Comparison of ENCODE assay signal across 8 mouse cellular contexts in genomic region chr11:97744718-97745330, GRCm38 (mm10). TPM values are rescaled to one million over a fixed set of nuclear protein-coding genes. Genes with fewer than 3 reads are reported as not detected.
A peak's percentile ranks its signal among the peaks of the same experiment; 100 is the strongest.
DNase-seq lines count a peak whose midpoint lies in the region; ATAC-seq and TF ChIP-seq lines count a peak whose summit lies in the region.

No protein-coding gene starts in this region.

- peak overlapping the region; percentile 80 for H3K9ac ChIP-seq in forebrain, embryonic 12.5 days
- peak overlapping the region; percentile 79 for H3K9ac ChIP-seq in heart, postnatal 0 days (replicated peaks; ENCODE audit: low read depth, low read length)
- H3K9ac ChIP-seq in liver, embryonic 16.5 days (ENCODE audit: low read depth, low read length) = peak overlapping the region; percentile 92
- H3K9ac ChIP-seq in neural tube, embryonic 13.5 days = peak overlapping the region; percentile 83

- peak; percentile 46; the same call in 1 of the 2 replicates for TF ChIP-seq POLR2A in testis, adult 2 months (IDR thresholded peaks at IDR 0.05; ENCODE audit: control insufficient read depth, low read depth, low read length)

- no peaks in the 10 kb centered on the region for H3K27me3 ChIP-seq in E14TG2a.4 (ENCODE audit: insufficient read depth, low read length)
- no peaks in the 10 kb centered on the region for H3K27me3 ChIP-seq in forebrain, embryonic 12.5 days
- no peaks in the 10 kb centered on the region for H3K27me3 ChIP-seq in heart, postnatal 0 days (ENCODE audit: control insufficient read depth, insufficient read depth, low read length)
- no peaks in the 10 kb centered on the region for H3K27me3 ChIP-seq in liver, embryonic 16.5 days (ENCODE audit: control insufficient read depth, insufficient read depth, low read depth, low read length)
- H3K27me3 ChIP-seq in neural tube, embryonic 13.5 days = no peaks in the 10 kb centered on the region
- H3K27me3 ChIP-seq in testis, adult 2 months (ENCODE audit: control insufficient read depth, insufficient read depth, low read length) = no peaks in the 10 kb centered on the region

- no peaks in the 10 kb centered on the region for H3K9me3 ChIP-seq in E14TG2a.4 (ENCODE audit: low read length)
- no peaks in the 10 kb centered on the region for H3K9me3 ChIP-seq in forebrain, embryonic 12.5 days
- no peaks in the 10 kb centered on the region for H3K9me3 ChIP-seq in heart, postnatal 0 days (replicated peaks; ENCODE audit: control insufficient read depth, low read length)
- no peaks in the 10 kb centered on the region for H3K9me3 ChIP-seq in liver, embryonic 16.5 days (replicated peaks; ENCODE audit: control insufficient read depth, low read length)
- H3K9me3 ChIP-seq in neural tube, embryonic 13.5 days = no peaks in the 10 kb centered on the region

- H3K4me2 ChIP-seq in forebrain, embryonic 12.5 days = peak overlapping the region; percentile 78
- H3K4me2 ChIP-seq in heart, postnatal 0 days (ENCODE audit: low read depth, low read length) = peak overlapping the region; percentile 99
- H3K4me2 ChIP-seq in liver, embryonic 16.5 days (ENCODE audit: low read depth, low read length) = peak overlapping the region; percentile 98
- H3K4me2 ChIP-seq in neural tube, embryonic 13.5 days = peak overlapping the region; percentile 53

- no peak for TF ChIP-seq CTCF in E14TG2a.4 (conservative IDR thresholded peaks at IDR 0.05; ENCODE audit: low read length)
- no peak for TF ChIP-seq CTCF in heart, postnatal 0 days (IDR thresholded peaks at IDR 0.05; ENCODE audit: low read depth)
- TF ChIP-seq CTCF in testis, adult 2 months (IDR thresholded peaks at IDR 0.05; ENCODE audit: control insufficient read depth, insufficient read depth, insufficient replicate concordance, low read depth, low read length) = no peak

- H3K27ac ChIP-seq in forebrain, embryonic 12.5 days = peak overlapping the region; percentile 92
- H3K27ac ChIP-seq in heart, postnatal 0 days (ENCODE audit: low read depth) = peak overlapping the region; percentile 94
- H3K27ac ChIP-seq in liver, embryonic 16.5 days (ENCODE audit: low read length) = peak overlapping the region; percentile 88
- peak overlapping the region; percentile 96 for H3K27ac ChIP-seq in neural tube, embryonic 13.5 days (replicated peaks)
- peak overlapping the region; percentile 100 for H3K27ac ChIP-seq in testis, adult 2 months (ENCODE audit: control insufficient read depth, insufficient read depth, low read depth, low read length)

- WGBS in forebrain, embryonic 12.5 days = under 1% methylated on average over 32 of the region's 57 CpGs
- WGBS in heart, postnatal 0 days = under 1% methylated on average over 41 of the region's 57 CpGs
- WGBS in liver, embryonic 16.5 days (ENCODE audit: insufficient replicate concordance) = under 1% methylated on average over 35 of the region's 57 CpGs
- 2% methylated on average over 34 of the region's 57 CpGs for WGBS in neural tube, embryonic 13.5 days

- H3K4me3 ChIP-seq in E14TG2a.4 (replicated peaks; ENCODE audit: low read length) = peak overlapping the region; percentile 92
- peak overlapping the region; percentile 72 for H3K4me3 ChIP-seq in forebrain, embryonic 12.5 days (replicated peaks)
- H3K4me3 ChIP-seq in heart, postnatal 0 days (ENCODE audit: low read depth, low read length) = peak overlapping the region; percentile 95
- peak overlapping the region; percentile 85 for H3K4me3 ChIP-seq in liver, embryonic 16.5 days (ENCODE audit: low read depth, low read length)
- peak overlapping the region; percentile 80 for H3K4me3 ChIP-seq in neural tube, embryonic 13.5 days
- H3K4me3 ChIP-seq in testis, adult 2 months (ENCODE audit: control insufficient read depth, low read depth, low read length) = peak overlapping the region; percentile 99

- peaks cover 63% of the 10 kb centered on the region for H3K4me1 ChIP-seq in E14TG2a.4 (replicated peaks; ENCODE audit: low read depth, low read length)
- peaks cover 27% of the 10 kb centered on the region for H3K4me1 ChIP-seq in forebrain, embryonic 12.5 days
- peaks cover 11% of the 10 kb centered on the region for H3K4me1 ChIP-seq in heart, postnatal 0 days (ENCODE audit: control insufficient read depth, insufficient read depth)
- peaks cover 27% of the 10 kb centered on the region for H3K4me1 ChIP-seq in liver, embryonic 16.5 days (ENCODE audit: control insufficient read depth, low read depth, low read length)
- peaks cover 33% of the 10 kb centered on the region for H3K4me1 ChIP-seq in neural tube, embryonic 13.5 days (replicated peaks)
- H3K4me1 ChIP-seq in testis, adult 2 months (ENCODE audit: control insufficient read depth, insufficient read depth, low read length) = peaks cover 17% of the 10 kb centered on the region

- peaks cover 49% of the 10 kb centered on the region for H3K36me3 ChIP-seq in E14TG2a.4 (ENCODE audit: insufficient read depth, low read length)
- peaks cover 34% of the 10 kb centered on the region for H3K36me3 ChIP-seq in forebrain, embryonic 12.5 days (replicated peaks)
- peaks cover 35% of the 10 kb centered on the region for H3K36me3 ChIP-seq in heart, postnatal 0 days (replicated peaks; ENCODE audit: control insufficient read depth, insufficient read depth, low read length)
- peaks cover 8% of the 10 kb centered on the region for H3K36me3 ChIP-seq in liver, embryonic 16.5 days (ENCODE audit: control insufficient read depth, insufficient read depth)
- peaks cover 38% of the 10 kb centered on the region for H3K36me3 ChIP-seq in neural tube, embryonic 13.5 days
- no peaks in the 10 kb centered on the region; the same call in 1 of the 2 replicates for H3K36me3 ChIP-seq in testis, adult 2 months (ENCODE audit: control insufficient read depth, insufficient read depth, low read length)

- ATAC-seq in forebrain, embryonic 12.5 days (ENCODE audit: low FRiP score) = peak; percentile 97
- ATAC-seq in heart, postnatal 0 days (ENCODE audit: insufficient read depth, low read depth) = peak; percentile 93
- peak; percentile 92 for ATAC-seq in liver, embryonic 16.5 days (ENCODE audit: low read depth)
- peak; percentile 97 for ATAC-seq in neural tube, embryonic 13.5 days (ENCODE audit: low read depth)

- peak; percentile 99 for DNase-seq in c-Kit-positive CD71-positive TER-119-positive erythroid progenitor cells, embryonic 14.5 days (ENCODE audit: low spot score)
- DNase-seq in heart, postnatal 0 days (ENCODE audit: low spot score) = peak; percentile 99
- peak; percentile 98 to 99 for DNase-seq in kidney, postnatal 4 days

- 0 out of 2 replicates have a peak, but pooled peaks have one; percentile 69 for TF ChIP-seq EP300 in heart, postnatal 0 days (IDR thresholded peaks at IDR 0.05; ENCODE audit: low read depth)

RNA-seq across cellular contexts. Expression of gene Pip4k2b, which starts 0.3 kb away (rescaled TPM):
- 2.7 and 2.8 TPM in 2 replicates for polyA plus RNA-seq in forebrain, embryonic 12.5 days (2016; fragmentation: Nextera tagmentation; extraction: Ambion mirVana)
- 12.6 and 12.7 TPM in 2 replicates for total RNA-seq in heart, postnatal 0 days (2014; rRNA removed; ENCODE audit: low replicate concordance)
- polyA plus RNA-seq in heart, postnatal 0 days (2015; fragmentation: Nextera tagmentation; extraction: Ambion mirVana) = 0.79 and 0.95 TPM in 2 replicates
- 0.35 and 0.65 TPM in 2 replicates for polyA plus RNA-seq in liver, embryonic 16.5 days (2015; fragmentation: Nextera tagmentation; extraction: Ambion mirVana)
- polyA plus RNA-seq in neural tube, embryonic 13.5 days (2015; fragmentation: Nextera tagmentation; extraction: Ambion mirVana) = 3.7 and 4.4 TPM in 2 replicates
- polyA plus RNA-seq in testis, adult 2 months (2012; rRNA removed) = 2.5 TPM in 2 replicates

RNA-seq across cellular contexts. Expression of gene Cwc25, which starts 21.5 kb away (rescaled TPM):
- 21.5 and 22.4 TPM in 2 replicates for polyA plus RNA-seq in forebrain, embryonic 12.5 days (2016; fragmentation: Nextera tagmentation; extraction: Ambion mirVana)
- 3.2 and 3.5 TPM in 2 replicates for total RNA-seq in heart, postnatal 0 days (2014; rRNA removed; ENCODE audit: low replicate concordance)
- 7.7 and 8.2 TPM in 2 replicates for polyA plus RNA-seq in heart, postnatal 0 days (2015; fragmentation: Nextera tagmentation; extraction: Ambion mirVana)
- polyA plus RNA-seq in liver, embryonic 16.5 days (2015; fragmentation: Nextera tagmentation; extraction: Ambion mirVana) = 5.4 and 6.0 TPM in 2 replicates
- polyA plus RNA-seq in neural tube, embryonic 13.5 days (2015; fragmentation: Nextera tagmentation; extraction: Ambion mirVana) = 18.8 and 19.1 TPM in 2 replicates
- polyA plus RNA-seq in testis, adult 2 months (2012; rRNA removed) = 5.6 and 6.3 TPM in 2 replicates

RNA-seq across cellular contexts. Expression of gene 1700001P01Rik, which starts 30.9 kb away (rescaled TPM):
- 0.55 and 1.0 TPM in 2 replicates for polyA plus RNA-seq in forebrain, embryonic 12.5 days (2016; fragmentation: Nextera tagmentation; extraction: Ambion mirVana)
- not detected in 2 replicates for total RNA-seq in heart, postnatal 0 days (2014; rRNA removed; ENCODE audit: low replicate concordance)
- polyA plus RNA-seq in heart, postnatal 0 days (2015; fragmentation: Nextera tagmentation; extraction: Ambion mirVana) = not detected in 2 replicates
- polyA plus RNA-seq in liver, embryonic 16.5 days (2015; fragmentation: Nextera tagmentation; extraction: Ambion mirVana) = not detected in 2 replicates
- polyA plus RNA-seq in neural tube, embryonic 13.5 days (2015; fragmentation: Nextera tagmentation; extraction: Ambion mirVana) = 0.67 TPM in 1 of 2 replicates, not detected in the other
- 174 and 181 TPM in 2 replicates for polyA plus RNA-seq in testis, adult 2 months (2012; rRNA removed)

RNA-seq across cellular contexts. Expression of gene Rpl23, which starts 37.4 kb away (rescaled TPM):
- polyA plus RNA-seq in forebrain, embryonic 12.5 days (2016; fragmentation: Nextera tagmentation; extraction: Ambion mirVana) = 392 and 426 TPM in 2 replicates
- 192 and 208 TPM in 2 replicates for total RNA-seq in heart, postnatal 0 days (2014; rRNA removed; ENCODE audit: low replicate concordance)
- polyA plus RNA-seq in heart, postnatal 0 days (2015; fragmentation: Nextera tagmentation; extraction: Ambion mirVana) = 394 and 409 TPM in 2 replicates
- 232 and 261 TPM in 2 replicates for polyA plus RNA-seq in liver, embryonic 16.5 days (2015; fragmentation: Nextera tagmentation; extraction: Ambion mirVana)
- polyA plus RNA-seq in neural tube, embryonic 13.5 days (2015; fragmentation: Nextera tagmentation; extraction: Ambion mirVana) = 351 and 415 TPM in 2 replicates
- 120 and 126 TPM in 2 replicates for polyA plus RNA-seq in testis, adult 2 months (2012; rRNA removed)

RNA-seq across cellular contexts. Expression of gene Psmb3, which starts 41.6 kb away (rescaled TPM):
- polyA plus RNA-seq in forebrain, embryonic 12.5 days (2016; fragmentation: Nextera tagmentation; extraction: Ambion mirVana) = 457 TPM in 2 replicates
- total RNA-seq in heart, postnatal 0 days (2014; rRNA removed; ENCODE audit: low replicate concordance) = 486 and 592 TPM in 2 replicates
- 495 and 503 TPM in 2 replicates for polyA plus RNA-seq in heart, postnatal 0 days (2015; fragmentation: Nextera tagmentation; extraction: Ambion mirVana)
- polyA plus RNA-seq in liver, embryonic 16.5 days (2015; fragmentation: Nextera tagmentation; extraction: Ambion mirVana) = 200 and 219 TPM in 2 replicates
- polyA plus RNA-seq in neural tube, embryonic 13.5 days (2015; fragmentation: Nextera tagmentation; extraction: Ambion mirVana) = 444 and 473 TPM in 2 replicates
- polyA plus RNA-seq in testis, adult 2 months (2012; rRNA removed) = 102 and 104 TPM in 2 replicates

Comparison
In these comparisons a context has a peak if more than half of its experiments do, and no peak if none do; other contexts are left out.
1. Peak in every context shown above with its lines: DNase-seq, ATAC-seq, H3K4me3 ChIP-seq and H3K27ac ChIP-seq.
2. RNA of gene 1700001P01Rik, which starts 30.9 kb away (polyA plus RNA-seq): 174 to 181 TPM in testis, adult 2 months; 0.67 TPM in neural tube, embryonic 13.5 days, 0.55 to 1.0 TPM in forebrain, embryonic 12.5 days, not detected in liver, embryonic 16.5 days and not detected in heart, postnatal 0 days; every median in the first group is over 10 times any median in the second.